Mouse (Mus musculus): Measurements from ENCODE around the gene Amy1.
"Not testable (repeated sequence)": the region's sequence is repeated elsewhere in the genome, so short reads cannot be mapped to it uniquely, and the experiment has no call there.

Amy1 gene

GRCm38 (mm10) chr3:113606599-113606998 is at the start of gene Amy1:
Gene Amy1 (minus strand): TSS chr3:113606699.
- DNase-seq (ENCODE audit: low read depth, low spot score): no peak

DNA sequence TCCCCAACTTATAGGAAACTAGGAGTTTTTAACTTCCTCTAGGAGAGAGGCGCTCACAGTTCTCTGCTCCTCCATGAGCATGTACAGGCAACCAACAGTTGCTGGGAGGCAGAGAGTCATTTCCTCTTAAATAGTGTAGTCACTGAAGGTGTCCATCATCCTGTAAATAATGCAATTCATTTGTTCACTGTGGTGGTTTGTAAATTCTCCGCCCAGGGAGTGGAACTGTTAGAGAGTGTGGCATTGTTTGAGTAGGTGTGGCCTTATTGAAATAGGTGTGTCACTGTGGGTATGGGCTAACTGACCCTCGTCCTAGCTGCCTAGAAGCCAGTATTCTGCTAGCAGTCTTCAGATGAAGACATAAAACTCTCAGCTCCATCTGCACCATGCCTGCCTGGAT is 47.8 kb upstream of the Amy1 start:
- no peak for DNase-seq (ENCODE audit: low read depth, low spot score)

DNA sequence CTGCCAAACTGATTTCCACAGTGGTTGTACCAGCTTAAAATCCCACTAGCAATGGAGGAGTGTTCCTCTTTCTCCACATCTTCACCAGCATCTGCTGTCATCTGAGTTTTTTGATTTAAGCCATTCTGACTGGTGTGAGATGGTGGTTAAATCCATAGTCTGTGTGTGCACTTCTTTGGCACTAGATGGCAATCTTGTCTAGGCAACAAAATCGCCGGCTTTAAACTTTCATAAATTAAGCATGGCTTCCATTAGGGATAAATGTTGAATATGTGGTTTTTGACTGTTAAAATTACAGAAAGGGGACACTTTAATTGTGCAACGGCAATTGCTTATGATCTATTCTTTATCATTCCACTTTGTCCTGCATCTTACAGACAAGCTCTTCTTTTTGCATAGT is 44.9 kb upstream of the Amy1 start:
- not testable (repeated sequence) for DNase-seq (ENCODE audit: low read depth, low spot score)

DNA sequence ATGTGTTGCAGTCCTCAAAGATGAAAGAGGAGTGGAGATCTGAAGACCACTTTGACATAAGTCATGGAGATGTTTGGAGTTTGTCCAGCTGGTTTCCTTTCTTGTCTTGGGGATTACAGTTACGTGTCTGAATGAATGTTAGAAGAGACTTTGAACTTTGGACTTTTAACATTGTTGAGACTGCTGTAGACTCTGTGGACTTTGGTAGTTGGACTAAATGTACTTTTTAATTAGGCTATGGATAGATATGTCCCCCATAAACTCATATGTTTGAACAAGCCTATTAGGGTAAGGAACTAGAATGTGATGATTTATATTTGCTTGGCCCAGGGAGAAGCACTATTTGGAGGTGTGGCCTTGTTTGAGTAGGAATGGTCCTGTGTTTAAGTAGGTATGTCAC is 33.0 kb upstream of the Amy1 start:
- DNase-seq (ENCODE audit: low read depth, low spot score): no peak

- DNase-seq (ENCODE audit: low read depth, low spot score): no peak
These were observed 27.7 kb upstream of the Amy1 start for GRCm38 (mm10) chr3:113634220-113634619.

DNA sequence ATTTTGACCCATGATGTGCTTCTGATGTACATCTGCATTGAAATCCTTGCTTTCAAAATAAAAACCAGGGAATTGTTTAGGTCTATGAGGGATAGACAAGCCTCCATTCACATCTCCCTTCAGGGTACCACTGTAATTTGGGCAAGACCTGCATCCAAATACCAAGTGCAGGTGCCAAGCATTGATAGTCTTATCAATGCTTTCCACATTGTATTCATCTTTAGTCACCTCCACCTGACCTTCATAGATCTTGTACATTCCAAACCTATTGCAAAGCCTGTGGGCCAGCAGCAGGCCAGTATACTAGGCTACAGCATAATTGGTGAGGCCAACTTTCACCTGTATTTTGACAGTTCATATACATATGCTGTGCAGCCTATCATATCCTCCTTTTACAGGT is 25.1 kb upstream of the Amy1 start:
- peak; percentile 68 for DNase-seq (ENCODE audit: low read depth, low spot score)

DNA sequence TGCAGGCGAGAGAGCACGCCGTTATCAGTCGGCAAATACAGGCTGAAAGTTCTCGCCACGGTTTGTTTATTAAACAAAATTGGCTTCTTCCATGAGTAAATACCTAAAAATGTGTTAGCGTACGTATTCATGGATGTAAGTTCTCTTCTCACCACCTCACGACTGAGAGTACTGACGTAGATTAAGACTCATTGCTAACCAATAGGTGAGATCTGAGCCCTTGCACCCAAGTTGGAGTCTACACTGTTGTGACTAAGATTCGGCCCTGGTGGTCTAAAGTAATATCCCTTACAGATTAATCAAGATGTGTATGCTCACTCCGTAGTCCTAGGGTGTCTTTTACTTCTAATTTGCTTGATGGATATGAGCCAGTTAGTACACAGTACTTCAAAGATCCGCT is 24.1 kb upstream of the Amy1 start:
- DNase-seq (ENCODE audit: low read depth, low spot score): peak; percentile 47

- DNase-seq (ENCODE audit: low read depth, low spot score): peak; percentile 94
These were observed 23.3 kb upstream of the Amy1 start, which contains the start of gene Rnpc3 for GRCm38 (mm10) chr3:113629606-113630359. Gene Rnpc3 (minus strand): TSS chr3:113630149.

DNA sequence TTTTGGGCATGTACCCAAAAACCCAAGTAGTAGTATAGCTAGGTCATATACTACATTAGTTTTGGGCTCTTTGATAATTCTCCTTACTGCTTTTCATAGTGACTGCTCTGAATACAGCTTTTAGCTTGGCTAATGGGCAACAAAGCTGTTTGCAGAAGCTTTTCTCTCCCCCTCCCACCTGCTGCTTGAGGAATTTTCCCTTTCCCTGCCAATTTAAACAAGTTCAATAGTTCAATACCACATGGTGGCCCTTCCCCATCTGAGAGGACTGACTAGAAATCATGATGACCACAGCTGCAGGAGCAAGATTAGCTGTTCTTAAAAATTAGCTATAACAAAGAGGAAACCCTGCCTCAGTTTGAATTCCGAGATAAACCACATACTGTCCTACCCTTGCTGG is 15.7 kb downstream of the Amy1 start:
- DNase-seq (ENCODE audit: low read depth, low spot score): no peak

- no peak for DNase-seq (ENCODE audit: low read depth, low spot score)
These were observed 31.9 kb downstream of the Amy1 start for GRCm38 (mm10) chr3:113574578-113574977.

DNA sequence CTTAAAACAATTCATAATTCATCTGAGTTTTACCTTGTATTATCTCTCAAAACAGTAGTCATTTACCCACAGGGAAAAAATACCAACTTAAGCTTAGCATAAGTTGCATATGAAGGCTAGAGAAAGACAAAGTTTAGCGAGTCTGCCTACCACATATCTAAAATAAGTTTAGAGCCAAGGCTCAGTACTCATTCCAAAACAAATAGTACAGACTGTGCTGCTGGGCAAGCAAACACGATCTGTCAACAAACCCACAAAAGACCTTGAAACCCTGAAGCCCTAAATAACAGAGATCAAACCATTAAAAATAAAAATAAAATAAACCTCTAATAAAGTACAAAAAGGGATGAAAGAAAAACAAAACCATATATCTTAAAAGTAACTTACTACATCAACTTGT is 32.4 kb downstream of the Amy1 start:
- DNase-seq (ENCODE audit: low read depth, low spot score): no peak

GRCm38 (mm10) chr3:113572158-113572557 is 34.3 kb downstream of the Amy1 start:
- DNase-seq (ENCODE audit: low read depth, low spot score): no peak

DNA sequence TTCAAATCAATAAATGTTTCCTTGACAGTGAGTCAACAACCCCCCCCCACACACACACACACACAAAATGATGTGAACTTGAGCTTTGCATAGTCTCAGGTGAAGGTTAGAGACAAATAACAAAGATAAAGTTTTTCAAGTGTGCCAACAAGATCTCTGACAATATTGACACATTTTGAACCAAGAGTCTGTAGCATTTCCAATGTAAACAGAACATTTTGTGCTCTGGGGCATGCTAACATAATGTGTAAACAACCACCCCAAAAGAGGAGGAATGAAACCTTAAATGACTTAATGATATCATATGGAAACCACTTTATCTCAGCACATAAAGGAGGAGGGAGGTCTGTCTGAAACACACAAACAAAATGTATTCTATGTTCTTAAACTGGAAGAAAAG is 66.8 kb downstream of the Amy1 start:
- no peak for DNase-seq (ENCODE audit: low read depth, low spot score)

- DNase-seq (ENCODE audit: low read depth, low spot score): not testable (repeated sequence)
These were observed 74.2 kb downstream of the Amy1 start, which contains the start of gene Amy2a1 for GRCm38 (mm10) chr3:113532328-113532727. Gene Amy2a1 (minus strand): TSS chr3:113532428.

Measured in c-Kit-negative CD71-positive TER-119-positive erythroid progenitor cells, embryonic 14.5 days (primary cell).